Mouse (Mus musculus) C2C12 (cell line): ENCODE measurements around the gene Snx29. TPM values are rescaled to one million over a fixed set of nuclear protein-coding genes. Genes with fewer than 3 reads are reported as not detected.

ENCODE experiments used
- H3K27me3 ChIP-seq: one replicate; pipeline ENCODE4 v1.6.1; 2011; ENCODE audit not compliant: control insufficient read depth, insufficient read depth, insufficient read length
- H3K36me3 ChIP-seq: one replicate; pipeline ENCODE4 v1.6.1; 2011; ENCODE audit not compliant: control insufficient read depth, insufficient read depth
- H3K4me3 ChIP-seq: one replicate; pipeline ENCODE4 v1.5.1; 2011; ENCODE audit warnings: mild to moderate bottlenecking, control low read depth; ENCODE audit not compliant: poor library complexity, insufficient read depth, severe bottlenecking
- H3K79me2 ChIP-seq: one replicate; pipeline ENCODE4 v1.6.1; 2011; ENCODE audit not compliant: control insufficient read depth, insufficient read depth
- H3K79me3 ChIP-seq: one replicate; pipeline ENCODE4 v1.6.1; 2011; ENCODE audit warnings: low read depth, control low read depth
- H3ac ChIP-seq: one replicate; pipeline ENCODE3; 2011; ENCODE audit warnings: low read depth; ENCODE audit not compliant: control insufficient read depth, insufficient read length
- CEBPB ChIP-seq: IDR thresholded peaks from one replicate; pipeline ENCODE4 v1.6.1; 2011; ENCODE audit warnings: low read depth, mild to moderate bottlenecking, control low read depth, moderate library complexity
- CTCF ChIP-seq: IDR thresholded peaks from one replicate; pipeline ENCODE4 v1.5.1; 2011; ENCODE audit not compliant: control insufficient read depth, insufficient read depth, insufficient read length
- FOSL1 ChIP-seq: IDR thresholded peaks from one replicate; pipeline ENCODE4 v1.8.0; 2011; ENCODE audit warnings: mild to moderate bottlenecking, low read length; ENCODE audit not compliant: poor library complexity, insufficient read depth, severe bottlenecking
- MAX ChIP-seq: IDR thresholded peaks from one replicate; pipeline ENCODE4 v1.6.1; 2011; ENCODE audit warnings: mild to moderate bottlenecking, control low read depth
- MYOD1 ChIP-seq: IDR thresholded peaks from one replicate; pipeline ENCODE4 v1.6.1; 2011; ENCODE audit warnings: low read depth; ENCODE audit not compliant: control insufficient read depth, insufficient read length
- MYOG ChIP-seq: IDR thresholded peaks from one replicate; pipeline ENCODE4 v1.6.1; 2011; ENCODE audit not compliant: control insufficient read depth, insufficient read length; ENCODE audit errors: extremely low read depth
- USF1 ChIP-seq: IDR thresholded peaks from one replicate; pipeline ENCODE4 v1.6.1; 2011; ENCODE audit warnings: low read depth, mild to moderate bottlenecking, control low read depth, moderate library complexity
- polyA plus RNA-seq: library from polyadenylated mRNA; unstranded; fragments of >200 nt; fragmentation: generic; extraction: Trizol; gene quantifications from one replicate; pipeline ENCODE4 v1.2.1, GENCODE M21; 2012; ENCODE audit warnings: missing spikeins

The Snx29 gene
- polyA plus RNA-seq, 1 experiment: 0.62 TPM

DNA sequence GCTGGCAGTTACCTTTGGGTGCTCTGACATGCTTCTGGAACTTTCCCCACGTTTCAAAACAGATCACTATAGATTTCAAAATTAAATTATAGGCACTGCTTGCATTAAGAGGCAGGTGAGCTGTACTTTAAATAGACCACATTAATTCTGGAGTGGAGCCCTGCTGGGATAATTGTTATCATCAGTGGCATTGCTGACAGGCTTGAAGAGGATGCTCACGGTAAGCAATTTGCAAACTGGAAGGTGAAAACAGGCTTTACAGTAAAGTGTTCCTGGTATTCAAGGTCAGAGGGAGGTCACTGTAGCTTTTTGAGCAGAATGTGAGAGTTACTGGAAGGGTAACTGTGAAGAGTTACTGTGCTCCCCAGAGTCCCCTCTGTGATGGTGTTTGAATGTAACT lies 66.6 kb downstream of the Snx29 start:
- H3K4me3 ChIP-seq: no peak overlapping the region

DNA sequence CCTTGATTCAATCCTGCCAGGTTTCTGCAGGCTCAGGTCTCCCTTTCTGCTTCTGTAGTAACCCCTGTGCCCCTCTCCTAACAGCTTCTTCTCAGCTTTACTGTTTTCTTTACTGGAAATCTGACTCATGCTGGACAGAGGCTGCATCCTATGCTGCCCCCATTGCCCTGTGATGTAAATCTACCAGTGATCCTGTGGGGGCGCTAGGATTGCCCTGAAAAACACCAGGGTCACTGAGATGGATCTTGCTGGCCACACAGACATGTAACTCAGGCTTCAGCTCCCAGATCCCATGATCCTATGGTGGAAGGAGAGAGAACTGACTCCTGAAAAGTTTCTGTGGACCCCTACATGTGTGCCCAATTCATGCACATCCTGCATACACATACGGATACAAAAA lies 73.9 kb downstream of the Snx29 start:
- H3K79me3 ChIP-seq: no peaks in the 10 kb centered on the region
- H3ac ChIP-seq: no peak overlapping the region
- H3K4me3 ChIP-seq: no peak overlapping the region
- no peaks in the 10 kb centered on the region for H3K79me2 ChIP-seq
- no peaks in the 10 kb centered on the region for H3K27me3 ChIP-seq
- no peak for TF ChIP-seq USF1
- TF ChIP-seq MYOD1: no peak
- TF ChIP-seq CEBPB: no peak
- no peak for TF ChIP-seq MAX
- TF ChIP-seq CTCF: no peak
- no peak for TF ChIP-seq MYOG
- no peaks in the 10 kb centered on the region for H3K36me3 ChIP-seq

More for the DNA sequence above, 66.6 kb downstream of the Snx29 start:
- no peaks in the 10 kb centered on the region for H3K79me2 ChIP-seq
- TF ChIP-seq USF1: no peak
- no peak for TF ChIP-seq MAX
- H3K79me3 ChIP-seq: no peaks in the 10 kb centered on the region
- no peaks in the 10 kb centered on the region for H3K36me3 ChIP-seq
- H3ac ChIP-seq: no peak overlapping the region
- H3K27me3 ChIP-seq: no peaks in the 10 kb centered on the region

GRCm38 (mm10) chr16:11399386-11399785 lies 76.7 kb downstream of the Snx29 start:
- H3K4me3 ChIP-seq: no peak overlapping the region
- no peaks in the 10 kb centered on the region for H3K79me3 ChIP-seq
- no peaks in the 10 kb centered on the region for H3K36me3 ChIP-seq
- TF ChIP-seq FOSL1: no peak
- TF ChIP-seq MAX: no peak
- no peaks in the 10 kb centered on the region for H3K79me2 ChIP-seq
- no peaks in the 10 kb centered on the region for H3K27me3 ChIP-seq
- H3ac ChIP-seq: no peak overlapping the region

- Histone ChIP-seq H3K79me2 (no peaks in the 10 kb centered on the region), H3K4me3 (no peak overlapping the region), H3K79me3 (no peaks in the 10 kb centered on the region), H3K27me3 (no peaks in the 10 kb centered on the region), H3K36me3 (no peaks in the 10 kb centered on the region), H3ac (no peak overlapping the region)
- no peak for TF ChIP-seq FOSL1
- no peak for TF ChIP-seq MYOG
Measured at GRCm38 (mm10) chr16:11399845-11400565, 77.3 kb downstream of the Snx29 start.

- Histone ChIP-seq H3K79me2 (no peaks in the 10 kb centered on the region), H3K27me3 (no peaks in the 10 kb centered on the region), H3K79me3 (no peaks in the 10 kb centered on the region), H3K36me3 (no peaks in the 10 kb centered on the region), H3K4me3 (no peak overlapping the region), H3ac (no peak overlapping the region)
- TF ChIP-seq MYOG: no peak
- no peak for TF ChIP-seq USF1
- no peak for TF ChIP-seq CTCF
- TF ChIP-seq FOSL1: no peak
Measured at GRCm38 (mm10) chr16:11400936-11401335, 78.2 kb downstream of the Snx29 start.

- TF ChIP-seq CTCF: no peak
- no peak for TF ChIP-seq MAX
- TF ChIP-seq USF1: no peak
- TF ChIP-seq MYOD1: no peak
- TF ChIP-seq MYOG: no peak
- no peak for TF ChIP-seq CEBPB
- TF ChIP-seq FOSL1: no peak
- no peaks in the 10 kb centered on the region for H3K36me3 ChIP-seq
- no peak overlapping the region for H3K4me3 ChIP-seq
- no peaks in the 10 kb centered on the region for H3K79me2 ChIP-seq
- no peaks in the 10 kb centered on the region for H3K27me3 ChIP-seq
- no peaks in the 10 kb centered on the region for H3K79me3 ChIP-seq
- no peak overlapping the region for H3ac ChIP-seq
Measured at GRCm38 (mm10) chr16:11405193-11405592, 82.5 kb downstream of the Snx29 start.

DNA sequence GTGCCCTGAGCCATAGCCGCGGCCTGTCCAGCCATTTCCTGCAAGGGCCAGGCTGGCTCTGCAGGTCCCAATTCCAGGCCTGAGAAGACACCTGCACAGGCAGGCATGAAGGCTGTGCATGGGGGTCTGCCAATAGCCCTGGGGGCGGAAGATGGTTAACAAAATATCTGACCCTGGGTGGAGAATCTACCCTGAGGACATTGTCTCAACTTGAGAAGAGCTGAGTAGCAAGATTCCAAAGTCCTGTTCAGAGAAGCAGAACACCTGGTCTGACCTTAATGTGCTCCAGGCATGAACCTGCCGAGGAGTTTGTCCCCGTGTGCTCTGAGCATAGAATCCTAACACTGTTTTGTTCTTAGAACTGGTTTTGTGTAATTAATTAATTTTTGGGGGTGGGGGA lies 83.5 kb downstream of the Snx29 start:
- Histone ChIP-seq H3K4me3 (no peak overlapping the region), H3K79me3 (no peaks in the 10 kb centered on the region), H3K36me3 (no peaks in the 10 kb centered on the region)

More for the DNA sequence above, 83.5 kb downstream of the Snx29 start:
- no peaks in the 10 kb centered on the region for H3K79me2 ChIP-seq
- H3ac ChIP-seq: no peak overlapping the region
- no peak for TF ChIP-seq MYOD1
- H3K27me3 ChIP-seq: peaks cover 3% of the 10 kb centered on the region
